Mouse (Mus musculus) left cerebral cortex, adult 9 months (tissue): Measurements from ENCODE around the gene Rmnd5b.
"Not testable (repeated sequence)": the region's sequence is repeated elsewhere in the genome, so short reads cannot be mapped to it uniquely, and the experiment has no call there.

Experiments used
- DNase-seq, 2 experiments: peaks; one replicate each; pipeline ENCODE4 v3.0.0; 2022; ENCODE audit warnings: low spot score in 2 of 2

The Rmnd5b gene

GRCm38 (mm10) chr11:51649889-51650199 lies 14.1 kb upstream of the Rmnd5b start:
- DNase-seq, result peak in 1 of 2 experiments; percentile 56

GRCm38 (mm10) chr11:51649111-51649888 lies 13.6 kb upstream of the Rmnd5b start:
- no peak for DNase-seq

GRCm38 (mm10) chr11:51648566-51648965 lies 12.9 kb upstream of the Rmnd5b start:
- no peak for DNase-seq

GRCm38 (mm10) chr11:51646751-51647667 lies 11.3 kb upstream of the Rmnd5b start:
- no peak for DNase-seq

- no peak for DNase-seq
Observed at GRCm38 (mm10) chr11:51646245-51646644, 10.5 kb upstream of the Rmnd5b start.

- no peak for DNase-seq
Observed at GRCm38 (mm10) chr11:51645293-51645692, 9.6 kb upstream of the Rmnd5b start.

GRCm38 (mm10) chr11:51644217-51644616 lies 8.5 kb upstream of the Rmnd5b start:
- DNase-seq, result no peak

GRCm38 (mm10) chr11:51643761-51644160 lies 8.1 kb upstream of the Rmnd5b start:
- no peak for DNase-seq

GRCm38 (mm10) chr11:51643202-51643601 lies 7.5 kb upstream of the Rmnd5b start:
- no peak for DNase-seq

- no peak for DNase-seq
Observed at GRCm38 (mm10) chr11:51640748-51641147, 5.1 kb upstream of the Rmnd5b start.

- DNase-seq, result no peak
Observed at GRCm38 (mm10) chr11:51638497-51638896, 2.8 kb upstream of the Rmnd5b start.

- DNase-seq, result no peak
Observed at GRCm38 (mm10) chr11:51637971-51638414, 2.3 kb upstream of the Rmnd5b start.

GRCm38 (mm10) chr11:51636323-51636684 lies 608 bp upstream of the Rmnd5b start:
- peak in 1 of 2 experiments; percentile 72 for DNase-seq

GRCm38 (mm10) chr11:51635127-51635524 lies 570 bp downstream of the Rmnd5b start:
- no peak for DNase-seq

- no peak for DNase-seq
Observed at GRCm38 (mm10) chr11:51633721-51634120, 2.0 kb downstream of the Rmnd5b start.

GRCm38 (mm10) chr11:51633200-51633599 lies 2.5 kb downstream of the Rmnd5b start:
- DNase-seq, result not testable (repeated sequence)

- DNase-seq, result no peak
Observed at GRCm38 (mm10) chr11:51632130-51632753, 3.5 kb downstream of the Rmnd5b start.

GRCm38 (mm10) chr11:51629651-51630314 lies 5.9 kb downstream of the Rmnd5b start:
- peak; percentile 64 to 74 for DNase-seq

GRCm38 (mm10) chr11:51627907-51628306 lies 7.8 kb downstream of the Rmnd5b start:
- DNase-seq, result no peak

GRCm38 (mm10) chr11:51627425-51627824 lies 8.3 kb downstream of the Rmnd5b start:
- peak in 1 of 2 experiments; percentile 60 for DNase-seq

- no peak for DNase-seq
Observed at GRCm38 (mm10) chr11:51625187-51625820, 10.4 kb downstream of the Rmnd5b start.
